ENCODE assay signal across 8 mouse cellular contexts in genomic region chr11:52283596-52284571, GRCm38 (mm10). TPM values are rescaled to one million over a fixed set of nuclear protein-coding genes. Genes with fewer than 3 reads are reported as not detected.
DNase-seq lines count a peak whose midpoint lies in the region; ATAC-seq and TF ChIP-seq lines count a peak whose summit lies in the region.

No protein-coding gene starts in this region.

- H3K36me3 ChIP-seq in embryonic facial prominence, embryonic 13.5 days = no peaks in the 10 kb centered on the region; the same call in 1 of the 2 replicates
- H3K36me3 ChIP-seq in heart, embryonic 14.5 days (ENCODE audit: control insufficient read depth, insufficient read depth, low read length) = no peaks in the 10 kb centered on the region
- H3K36me3 ChIP-seq in kidney, embryonic 15.5 days = 0 out of 2 replicates have a peak, but pooled peaks cover 9% of the 10 kb centered on the region
- no peaks in the 10 kb centered on the region for H3K36me3 ChIP-seq in lung, postnatal 0 days (ENCODE audit: insufficient read depth, low read length)

- peaks cover 49% of the 10 kb centered on the region for H3K27me3 ChIP-seq in embryonic facial prominence, embryonic 13.5 days
- H3K27me3 ChIP-seq in heart, embryonic 14.5 days (ENCODE audit: control insufficient read depth, insufficient read depth, low read length) = peaks cover 15% of the 10 kb centered on the region; the same call in 1 of the 2 replicates
- peaks cover 31% of the 10 kb centered on the region; the same call in 1 of the 2 replicates for H3K27me3 ChIP-seq in kidney, embryonic 15.5 days
- no peaks in the 10 kb centered on the region for H3K27me3 ChIP-seq in lung, postnatal 0 days (replicated peaks; ENCODE audit: insufficient read depth, low read length)

- 9% methylated on average over 44 of the region's 44 CpGs for WGBS in embryonic facial prominence, embryonic 13.5 days
- 9% methylated on average over 44 of the region's 44 CpGs for WGBS in heart, embryonic 14.5 days
- WGBS in kidney, embryonic 15.5 days = 5% methylated on average over 44 of the region's 44 CpGs
- WGBS in lung, postnatal 0 days = 8% methylated on average over 44 of the region's 44 CpGs

- TF ChIP-seq CTCF in lung, postnatal 0 days (IDR thresholded peaks at IDR 0.05) = no peak

- peak overlapping the region; percentile 95 for H3K4me2 ChIP-seq in embryonic facial prominence, embryonic 13.5 days
- peak overlapping the region; percentile 96 for H3K4me2 ChIP-seq in heart, embryonic 14.5 days (ENCODE audit: low read length)
- peak overlapping the region; percentile 87 for H3K4me2 ChIP-seq in kidney, embryonic 15.5 days
- H3K4me2 ChIP-seq in lung, postnatal 0 days (replicated peaks; ENCODE audit: low read depth, low read length) = peak overlapping the region; percentile 95

- peak; percentile 76 to 82 for DNase-seq in urinary bladder, postnatal 4 days (ENCODE audit: low spot score in 2 of 2)
- no peak for DNase-seq in urinary bladder, postnatal 10 days (ENCODE audit: low spot score)
- DNase-seq in lung, postnatal 0 days (ENCODE audit: low spot score) = peak; percentile 79
- DNase-seq in retina, embryonic 14.5 days (ENCODE audit: low spot score) = peak; percentile 49

- ATAC-seq in embryonic facial prominence, embryonic 13.5 days (ENCODE audit: insufficient number of reproducible peaks, insufficient read depth, low FRiP score, low TSS enrichment, low read depth) = no peak
- ATAC-seq in heart, embryonic 14.5 days (ENCODE audit: insufficient number of reproducible peaks, insufficient read depth, low FRiP score, low read depth) = no peak
- ATAC-seq in kidney, embryonic 15.5 days (replicated peaks; ENCODE audit: low FRiP score) = peak; percentile 3; the same call in 1 of the 2 replicates
- peak; percentile 74 for ATAC-seq in lung, postnatal 0 days
- no peak for ATAC-seq in erythroblast, adult 5-6 weeks (replicated peaks; ENCODE audit: low FRiP score, poor library complexity, severe bottlenecking)

- H3K9ac ChIP-seq in embryonic facial prominence, embryonic 13.5 days = peak overlapping the region; percentile 16; the same call in 1 of the 2 replicates
- H3K9ac ChIP-seq in heart, embryonic 14.5 days (ENCODE audit: low read length) = peak overlapping the region; percentile 74
- H3K9ac ChIP-seq in kidney, embryonic 15.5 days = no peak overlapping the region
- H3K9ac ChIP-seq in lung, postnatal 0 days (replicated peaks; ENCODE audit: low read depth) = 0 out of 2 replicates have a peak overlapping the region, but pooled peaks have one; percentile 8

- peak overlapping the region; percentile 68 for H3K4me3 ChIP-seq in embryonic facial prominence, embryonic 13.5 days
- H3K4me3 ChIP-seq in heart, embryonic 14.5 days (ENCODE audit: control insufficient read depth in 1 of 2, insufficient read depth in 1 of 2, low read depth in 1 of 2, low read length in 2 of 2) = peak overlapping the region; percentile 54 to 56
- H3K4me3 ChIP-seq in kidney, embryonic 15.5 days (replicated peaks) = peak overlapping the region; percentile 68
- H3K4me3 ChIP-seq in lung, postnatal 0 days (ENCODE audit: low read depth, low read length) = peak overlapping the region; percentile 78

- H3K9me3 ChIP-seq in embryonic facial prominence, embryonic 13.5 days = no peaks in the 10 kb centered on the region
- no peaks in the 10 kb centered on the region for H3K9me3 ChIP-seq in heart, embryonic 14.5 days (ENCODE audit: control insufficient read depth, low read length)
- no peaks in the 10 kb centered on the region for H3K9me3 ChIP-seq in kidney, embryonic 15.5 days (replicated peaks)
- H3K9me3 ChIP-seq in lung, postnatal 0 days (ENCODE audit: low read length) = no peaks in the 10 kb centered on the region

- H3K27ac ChIP-seq in embryonic facial prominence, embryonic 13.5 days = no peak overlapping the region
- no peak overlapping the region for H3K27ac ChIP-seq in heart, embryonic 14.5 days (replicated peaks in 1 of 2; ENCODE audit: control insufficient read depth in 1 of 2, insufficient read depth in 1 of 2, low read depth in 2 of 2, low read length in 2 of 2)
- H3K27ac ChIP-seq in kidney, embryonic 15.5 days = peak overlapping the region; percentile 63; the same call in 1 of the 2 replicates
- peak overlapping the region; percentile 88 for H3K27ac ChIP-seq in lung, postnatal 0 days (ENCODE audit: low read length)

- H3K4me1 ChIP-seq in embryonic facial prominence, embryonic 13.5 days = peaks cover 37% of the 10 kb centered on the region
- H3K4me1 ChIP-seq in heart, embryonic 14.5 days (ENCODE audit: control insufficient read depth in 2 of 2, insufficient read depth in 2 of 2, low read length in 2 of 2) = peaks cover 20 to 26% of the 10 kb centered on the region in 2 experiments
- H3K4me1 ChIP-seq in kidney, embryonic 15.5 days = peaks cover 55% of the 10 kb centered on the region
- H3K4me1 ChIP-seq in lung, postnatal 0 days (ENCODE audit: insufficient read depth, low read depth, low read length) = no peaks in the 10 kb centered on the region; the same call in 1 of the 2 replicates

- TF ChIP-seq EP300 in lung, postnatal 0 days (IDR thresholded peaks at IDR 0.05) = peak; percentile 31; the same call in 1 of the 2 replicates

RNA-seq across cellular contexts. Expression of gene Tcf7, which starts 1.1 kb away (rescaled TPM):
- 8.6 and 11.4 TPM in 2 replicates for polyA plus RNA-seq in embryonic facial prominence, embryonic 13.5 days (2015; fragmentation: Nextera tagmentation; extraction: Ambion mirVana)
- 2.2 and 2.5 TPM in 2 replicates for polyA plus RNA-seq in heart, embryonic 14.5 days (2014; fragmentation: Nextera tagmentation; extraction: Ambion mirVana)
- polyA plus RNA-seq in kidney, embryonic 15.5 days (2015; fragmentation: Nextera tagmentation; extraction: Ambion mirVana) = 15.4 and 15.5 TPM in 2 replicates
- polyA plus RNA-seq in lung, postnatal 0 days (2015; fragmentation: Nextera tagmentation; extraction: Ambion mirVana) = 14.7 and 14.8 TPM in 2 replicates
- 1.7 and 1.9 TPM in 2 replicates for total RNA-seq in erythroblast, adult 5-6 weeks (2015; ENCODE audit: low replicate concordance)
- 0.28 and 0.68 TPM in 2 replicates for total RNA-seq in erythroblast, adult 5-6 weeks (2017; ENCODE audit: low replicate concordance)

RNA-seq across cellular contexts. Expression of gene Skp1a, which starts 52.1 kb away (rescaled TPM):
- 945 and 951 TPM in 2 replicates for polyA plus RNA-seq in embryonic facial prominence, embryonic 13.5 days (2015; fragmentation: Nextera tagmentation; extraction: Ambion mirVana)
- polyA plus RNA-seq in heart, embryonic 14.5 days (2014; fragmentation: Nextera tagmentation; extraction: Ambion mirVana) = 468 and 534 TPM in 2 replicates
- 790 and 863 TPM in 2 replicates for polyA plus RNA-seq in kidney, embryonic 15.5 days (2015; fragmentation: Nextera tagmentation; extraction: Ambion mirVana)
- polyA plus RNA-seq in lung, postnatal 0 days (2015; fragmentation: Nextera tagmentation; extraction: Ambion mirVana) = 552 and 571 TPM in 2 replicates
- 80.5 and 95.3 TPM in 2 replicates for total RNA-seq in erythroblast, adult 5-6 weeks (2015; ENCODE audit: low replicate concordance)
- 81.2 and 90.5 TPM in 2 replicates for total RNA-seq in erythroblast, adult 5-6 weeks (2017; ENCODE audit: low replicate concordance)

Comparison
In these comparisons a context has a peak if more than half of its experiments do, and no peak if none do; other contexts are left out.
1. ATAC-seq: peak in kidney, embryonic 15.5 days (single experiment) and lung, postnatal 0 days (single experiment); none in embryonic facial prominence, embryonic 13.5 days (single experiment), heart, embryonic 14.5 days (single experiment) and erythroblast, adult 5-6 weeks (single experiment).
2. H3K27ac ChIP-seq: peak in kidney, embryonic 15.5 days (single experiment) and lung, postnatal 0 days (single experiment); none in embryonic facial prominence, embryonic 13.5 days (single experiment) and heart, embryonic 14.5 days (0 of 2).
3. Peak in every context shown above with its lines, with median percentiles within 50 percentile points of each other: H3K4me2 ChIP-seq and H3K4me3 ChIP-seq.